Mouse (Mus musculus) midbrain, embryonic 15.5 days (tissue): ENCODE measurements at regions not wholly inside any gene's neighbourhood (a gene's known extent, or its start where the extent isn't known, plus 50 kb on each side); places are given as distances from the start of the nearest gene placed in this dataset.

Experiments used
- ATAC-seq: fragments of 200-750 bp; cut with Nextera tagmentation; replicated peaks from 2 replicates; pipeline ENCODE4 v1.8.0; 2017; ENCODE audit warnings: moderate TSS enrichment
- H3K27ac ChIP-seq: fragments of 300-500 bp; sonication (generic); 2 replicates; pipeline ENCODE4 v1.5.1; 2015; ENCODE audit warnings: mild to moderate bottlenecking, inconsistent platforms
- H3K27me3 ChIP-seq: fragments of 300-500 bp; sonication (generic); replicated peaks from 2 replicates; pipeline ENCODE4 v1.6.1; 2015; ENCODE audit warnings: inconsistent platforms
- H3K36me3 ChIP-seq: fragments of 300-500 bp; sonication (generic); replicated peaks from 2 replicates; pipeline ENCODE4 v1.6.1; 2015; ENCODE audit warnings: inconsistent platforms
- H3K4me1 ChIP-seq: fragments of 300-500 bp; sonication (generic); 2 replicates; pipeline ENCODE4 v1.6.1; 2015; ENCODE audit warnings: inconsistent platforms
- H3K4me2 ChIP-seq: fragments of 300-500 bp; sonication (generic); 2 replicates; pipeline ENCODE4 v1.6.1; 2015; ENCODE audit warnings: inconsistent platforms, mild to moderate bottlenecking, moderate library complexity
- H3K4me3 ChIP-seq: fragments of 300-500 bp; sonication (generic); 2 replicates; pipeline ENCODE4 v1.5.1; 2015; ENCODE audit warnings: mild to moderate bottlenecking, inconsistent platforms
- H3K9ac ChIP-seq: fragments of 300-500 bp; sonication (generic); 2 replicates; pipeline ENCODE4 v1.6.1; 2015; ENCODE audit warnings: mild to moderate bottlenecking, inconsistent platforms
- H3K9me3 ChIP-seq: fragments of 300-500 bp; sonication (generic); 2 replicates; pipeline ENCODE4 v1.6.1; 2016; ENCODE audit warnings: inconsistent platforms
- WGBS: fragments of 180-500 bp; shearing (Covaris S2); methylation state at CpG from one replicate; pipeline ENCODE4 v1.1.7; 2015; ENCODE audit warnings: mixed read lengths; 5-methylcytosine and 5-hydroxymethylcytosine counted together

DNA sequence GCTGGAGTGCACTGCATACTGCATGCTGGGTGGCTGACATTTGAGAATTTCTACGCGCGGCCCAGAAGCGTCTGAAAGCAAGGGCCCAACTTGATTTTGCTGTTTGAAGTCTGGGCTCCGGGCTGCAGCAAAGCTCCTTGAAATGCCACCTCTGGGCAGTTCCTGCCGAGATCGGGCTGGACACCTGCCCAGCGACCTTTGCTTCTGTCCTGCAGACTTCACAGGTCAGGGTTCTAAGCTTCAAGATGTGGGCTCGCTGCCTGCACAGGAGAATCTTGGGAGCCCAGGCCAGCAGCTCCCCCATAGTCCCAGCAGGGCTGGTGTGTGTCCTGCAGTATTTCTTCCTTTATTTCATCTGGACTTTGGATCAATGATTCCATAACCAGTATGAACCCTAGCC, 57.1 kb upstream of the A230072I06Rik start:
- no peak overlapping the region for H3K4me3 ChIP-seq
- no peak overlapping the region for H3K4me2 ChIP-seq
- H3K27me3 ChIP-seq, result peaks cover 6% of the 10 kb centered on the region; the same call in 1 of the 2 replicates
- H3K9ac ChIP-seq, result no peak overlapping the region
- no peak overlapping the region for H3K27ac ChIP-seq
- no peaks in the 10 kb centered on the region for H3K36me3 ChIP-seq
- no peak for ATAC-seq
- H3K9me3 ChIP-seq, result no peaks in the 10 kb centered on the region
- WGBS, result 73% methylated on average over 9 of the region's 9 CpGs
- no peaks in the 10 kb centered on the region for H3K4me1 ChIP-seq

DNA sequence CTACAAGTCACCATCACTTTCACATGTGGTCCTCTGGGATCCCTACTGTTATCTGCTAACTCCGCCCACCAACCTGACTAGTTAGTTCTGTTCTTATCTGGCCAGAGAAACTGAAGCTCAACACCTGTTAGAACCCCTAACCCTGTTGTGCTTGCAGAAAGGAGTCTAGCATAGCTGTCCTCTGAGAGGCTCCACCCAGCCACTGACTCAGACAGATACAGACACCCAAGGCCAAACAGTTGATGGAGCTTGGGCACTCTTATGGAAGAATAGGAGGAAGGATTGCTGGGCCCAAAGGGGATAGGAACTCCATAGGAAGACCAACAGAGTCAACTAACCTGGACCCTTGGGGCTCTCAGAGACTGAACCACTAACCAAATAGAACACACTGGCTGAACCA, 55.2 kb upstream of the A230072I06Rik start:
- Histone ChIP-seq H3K27me3 (no peaks in the 10 kb centered on the region), H3K4me1 (no peaks in the 10 kb centered on the region), H3K9me3 (no peaks in the 10 kb centered on the region), H3K36me3 (no peaks in the 10 kb centered on the region), H3K4me2 (no peak overlapping the region), H3K9ac (no peak overlapping the region), H3K4me3 (no peak overlapping the region), H3K27ac (no peak overlapping the region)
- ATAC-seq, result no peak
- WGBS, result 96% methylated on average over 1 of the region's 1 CpGs
